Mouse (Mus musculus) spleen, adult 2 months (tissue): ENCODE data around the gene Dnah7c.

Experiments
- CTCF ChIP-seq: fragments of 200-500 bp; IDR thresholded peaks from 2 replicates; pipeline ENCODE4 v1.5.1; 2011; ENCODE audit warnings: mild to moderate bottlenecking, inconsistent platforms; ENCODE audit not compliant: insufficient read depth, insufficient read length, insufficient replicate concordance; ENCODE audit errors: extremely low read depth
- POLR2A ChIP-seq: fragments of 200-500 bp; IDR thresholded peaks from 2 replicates; pipeline ENCODE4 v1.6.1; 2011; ENCODE audit warnings: low read depth, low read length, inconsistent platforms

- TF ChIP-seq CTCF (no peak), POLR2A (no peak)
Measured at GRCm38 (mm10) chr1:46822256-46822972, 397.0 kb downstream of the Dnah7c start.
